Mouse (Mus musculus) liver, adult 2 months (tissue): Measurements from ENCODE around the gene Agpat2. TPM values are rescaled to one million over a fixed set of nuclear protein-coding genes. Genes with fewer than 3 reads are reported as not detected.

Source experiments
- DNase-seq: peaks from one replicate; pipeline ENCODE4 v3.0.0-alpha.2; 2011; ENCODE audit warnings: low read depth, low spot score; ENCODE audit errors: extremely low read depth
- H3K27ac ChIP-seq: fragments of 200-500 bp; replicated peaks from 2 replicates; pipeline ENCODE4 v1.5.1; 2012; ENCODE audit warnings: low read depth, mild to moderate bottlenecking, control low read depth, inconsistent platforms, low read length; ENCODE audit not compliant: insufficient read depth
- H3K27me3 ChIP-seq: fragments of 200-500 bp; 2 replicates; pipeline ENCODE4 v1.6.1; 2012; ENCODE audit warnings: mild to moderate bottlenecking, moderate library complexity, low read length, inconsistent platforms; ENCODE audit not compliant: control insufficient read depth, insufficient read depth
- H3K36me3 ChIP-seq: fragments of 200-500 bp; 2 replicates; pipeline ENCODE4 v1.6.1; 2012; ENCODE audit warnings: low read length, inconsistent platforms; ENCODE audit not compliant: control insufficient read depth, insufficient read depth
- H3K4me1 ChIP-seq: fragments of 200-500 bp; 2 replicates; pipeline ENCODE4 v1.6.1; 2011; ENCODE audit warnings: low read length; ENCODE audit not compliant: control insufficient read depth, insufficient read depth
- H3K4me3 ChIP-seq: fragments of 200-500 bp; 2 replicates; pipeline ENCODE4 v1.5.1; 2011; ENCODE audit warnings: low read depth, mild to moderate bottlenecking, control low read depth, low read length, moderate library complexity; ENCODE audit not compliant: insufficient read depth
- H3K79me2 ChIP-seq: fragments of 200-500 bp; 2 replicates; pipeline ENCODE4 v1.6.1; 2012; ENCODE audit warnings: inconsistent platforms, mild to moderate bottlenecking, low read length, moderate library complexity; ENCODE audit not compliant: control insufficient read depth, insufficient read depth
- H3K9ac ChIP-seq: fragments of 200-500 bp; 2 replicates; pipeline ENCODE4 v1.6.1; 2012; ENCODE audit warnings: low read depth, mild to moderate bottlenecking, control low read depth, inconsistent platforms, low read length
- CTCF ChIP-seq: fragments of 200-500 bp; IDR thresholded peaks from 2 replicates; pipeline ENCODE4 v1.5.1; 2011; ENCODE audit warnings: low read depth, low read length, control low read depth
- POLR2A ChIP-seq: fragments of 200-500 bp; IDR thresholded peaks from 2 replicates; pipeline ENCODE4 v1.6.1; 2011; ENCODE audit warnings: low read length, control low read depth; ENCODE audit not compliant: insufficient read depth; ENCODE audit errors: extremely low read depth
- WGBS: fragments of 180-500 bp; shearing (Covaris S2); methylation state at CpG from one replicate; pipeline ENCODE4 v1.1.7; 2018; 5-methylcytosine and 5-hydroxymethylcytosine counted together
- polyA plus RNA-seq: library from polyadenylated mRNA; depleted of rRNA; stranded (reverse); fragments of >200 nt; gene quantifications from 2 replicates; pipeline ENCODE4 v1.2.3, GENCODE M21; 2012
- total RNA-seq: library from RNA; depleted of rRNA; stranded (reverse); fragments of >200 nt; gene quantifications from 2 replicates; pipeline ENCODE4 v1.2.3, GENCODE M21; 2014

Agpat2 gene
- total and polyA plus RNA-seq, 2 experiments = 116 to 421 TPM

- WGBS = 48% methylated on average over 4 of the region's 4 CpGs
- H3K4me1 ChIP-seq = peaks cover 36% of the 10 kb centered on the region
- H3K27ac ChIP-seq = no peak overlapping the region
- no peak overlapping the region for H3K4me3 ChIP-seq
- H3K36me3 ChIP-seq = no peaks in the 10 kb centered on the region
- TF ChIP-seq POLR2A (no peak), CTCF (no peak)
- peak; percentile 40 for DNase-seq
- no peak overlapping the region for H3K9ac ChIP-seq
- no peaks in the 10 kb centered on the region for H3K79me2 ChIP-seq
- no peaks in the 10 kb centered on the region for H3K27me3 ChIP-seq
These were observed 49.1 kb downstream of the Agpat2 start for GRCm38 (mm10) chr2:26555076-26555475.

DNA sequence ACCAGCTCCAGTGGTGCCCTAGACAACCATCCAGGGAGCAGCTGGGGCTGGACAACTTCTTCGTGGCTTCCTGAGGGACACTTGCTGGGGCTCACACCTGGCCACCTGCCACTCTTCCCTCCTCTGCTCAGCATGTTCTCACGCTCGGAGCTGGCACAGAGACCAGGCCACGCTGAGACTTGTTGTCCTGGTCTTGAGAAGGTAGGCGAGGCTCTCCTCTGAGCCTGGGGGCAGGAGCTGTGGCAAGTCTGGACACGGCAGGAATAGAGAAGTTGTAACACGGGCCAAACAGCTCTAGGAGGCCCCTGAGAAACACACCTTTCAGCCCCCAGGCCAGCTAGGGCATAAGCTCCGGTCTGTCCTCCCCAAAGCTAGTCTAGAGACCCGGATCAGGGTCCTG lies 50.3 kb downstream of the Agpat2 start:
- H3K4me3 ChIP-seq = no peak overlapping the region
- peaks cover 44% of the 10 kb centered on the region for H3K4me1 ChIP-seq
- no peaks in the 10 kb centered on the region for H3K79me2 ChIP-seq
- 60% methylated on average over 9 of the region's 9 CpGs for WGBS
- H3K9ac ChIP-seq = no peak overlapping the region
- TF ChIP-seq POLR2A (no peak), CTCF (no peak)
- no peaks in the 10 kb centered on the region for H3K36me3 ChIP-seq
- DNase-seq = no peak
- no peak overlapping the region for H3K27ac ChIP-seq
- no peaks in the 10 kb centered on the region for H3K27me3 ChIP-seq

- Histone ChIP-seq H3K9ac (no peak overlapping the region), H3K36me3 (no peaks in the 10 kb centered on the region), H3K79me2 (no peaks in the 10 kb centered on the region), H3K27ac (no peak overlapping the region), H3K4me3 (no peak overlapping the region), H3K27me3 (no peaks in the 10 kb centered on the region), H3K4me1 (peaks cover 43% of the 10 kb centered on the region)
- WGBS = 92% methylated on average over 2 of the region's 2 CpGs
- TF ChIP-seq CTCF (no peak), POLR2A (no peak)
- DNase-seq = no peak
These were observed 52.2 kb downstream of the Agpat2 start for GRCm38 (mm10) chr2:26552066-26552465.

DNA sequence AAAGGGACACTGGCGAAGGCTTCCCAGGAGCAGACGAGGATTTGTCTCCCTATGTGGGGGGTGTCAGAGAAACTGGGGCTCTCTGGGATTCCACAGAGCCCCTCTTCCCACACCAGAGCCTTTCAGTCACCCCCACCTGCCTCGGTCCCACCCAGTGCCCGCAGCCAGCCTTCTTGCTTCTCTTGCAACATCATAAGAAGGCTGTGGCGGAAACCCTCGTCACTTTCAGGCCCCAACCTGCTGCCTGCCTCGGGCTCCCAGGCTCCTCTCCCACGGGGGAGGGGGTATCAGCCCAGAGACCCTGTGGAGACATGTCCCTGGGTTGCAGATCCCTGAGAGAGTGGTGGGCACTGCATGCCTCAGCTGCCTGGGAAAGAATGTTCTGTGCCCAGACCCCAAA lies 52.8 kb downstream of the Agpat2 start:
- no peaks in the 10 kb centered on the region for H3K27me3 ChIP-seq
- 93% methylated on average over 8 of the region's 8 CpGs for WGBS

GRCm38 (mm10) chr2:26550777-26551176 lies 53.4 kb downstream of the Agpat2 start:
- no peaks in the 10 kb centered on the region for H3K36me3 ChIP-seq
- 79% methylated on average over 3 of the region's 3 CpGs for WGBS
- DNase-seq = no peak
- no peak overlapping the region for H3K4me3 ChIP-seq
- no peak for TF ChIP-seq POLR2A
- no peaks in the 10 kb centered on the region for H3K27me3 ChIP-seq
- no peak overlapping the region for H3K27ac ChIP-seq
- H3K9ac ChIP-seq = no peak overlapping the region
- peaks cover 30% of the 10 kb centered on the region for H3K4me1 ChIP-seq
- H3K79me2 ChIP-seq = no peaks in the 10 kb centered on the region

More for the DNA sequence above, 52.8 kb downstream of the Agpat2 start:
- TF ChIP-seq CTCF = no peak
- no peak for TF ChIP-seq POLR2A
- no peaks in the 10 kb centered on the region for H3K79me2 ChIP-seq
- no peak overlapping the region for H3K9ac ChIP-seq
- H3K4me3 ChIP-seq = no peak overlapping the region
- peaks cover 37% of the 10 kb centered on the region for H3K4me1 ChIP-seq
- no peak for DNase-seq
- no peak overlapping the region for H3K27ac ChIP-seq
- no peaks in the 10 kb centered on the region for H3K36me3 ChIP-seq

- no peak for TF ChIP-seq CTCF
- no peak for TF ChIP-seq POLR2A
- H3K27ac ChIP-seq = peak overlapping the region; percentile 12; the same call in 1 of the 2 replicates
- 81% methylated on average over 3 of the region's 3 CpGs for WGBS
- H3K27me3 ChIP-seq = no peaks in the 10 kb centered on the region
- H3K36me3 ChIP-seq = no peaks in the 10 kb centered on the region
- H3K4me3 ChIP-seq = no peak overlapping the region
- H3K79me2 ChIP-seq = no peaks in the 10 kb centered on the region
- H3K9ac ChIP-seq = no peak overlapping the region
- no peak for DNase-seq
- H3K4me1 ChIP-seq = peaks cover 26% of the 10 kb centered on the region
These were observed 54.0 kb downstream of the Agpat2 start for GRCm38 (mm10) chr2:26550205-26550604.
